Mouse (Mus musculus): ENCODE results near the gene Cyp2s1.
A peak's percentile ranks its signal among the peaks of the same experiment; 100 is the strongest.

The Cyp2s1 gene

GRCm38 (mm10) chr7:25816241-25816919, at the start of gene Cyp2s1:
Gene Cyp2s1 (minus strand): TSS chr7:25816913.
- H3K27me3 ChIP-seq (ENCODE audit: control insufficient read depth, insufficient read depth, low read length, poor library complexity, severe bottlenecking) = no peaks in the 10 kb centered on the region
- DNase-seq (ENCODE audit: low read depth, low spot score) = peak; percentile 19
- no peaks in the 10 kb centered on the region for H3K36me3 ChIP-seq (ENCODE audit: control insufficient read depth, insufficient read depth, low read length, poor library complexity, severe bottlenecking)

DNA sequence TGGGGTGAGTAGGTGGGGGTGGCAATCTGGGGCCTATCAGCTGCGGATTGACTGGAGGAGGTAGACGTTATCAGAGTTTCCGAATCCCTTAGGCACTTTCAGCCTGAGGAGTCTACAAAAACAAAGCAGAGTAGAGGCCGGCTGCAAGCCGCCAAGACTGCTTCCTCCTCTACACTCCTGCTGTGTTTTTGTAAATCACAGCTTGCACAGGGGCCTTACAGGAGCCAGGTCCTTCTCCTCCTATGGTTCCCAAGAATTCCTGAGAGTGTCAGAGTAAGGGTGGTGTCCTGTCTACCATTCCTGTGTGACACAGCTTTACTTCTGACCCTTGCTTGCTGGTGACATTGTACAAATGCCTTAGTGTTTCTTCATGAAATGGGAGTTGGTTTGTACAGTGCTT, 48.1 kb upstream of the Cyp2s1 start:
- Histone ChIP-seq H3K27me3 (ENCODE audit: control insufficient read depth, insufficient read depth, low read length, poor library complexity, severe bottlenecking) (no peaks in the 10 kb centered on the region), H3K36me3 (ENCODE audit: control insufficient read depth, insufficient read depth, low read length, poor library complexity, severe bottlenecking) (no peaks in the 10 kb centered on the region)
- no peak for DNase-seq (ENCODE audit: low read depth, low spot score)

DNA sequence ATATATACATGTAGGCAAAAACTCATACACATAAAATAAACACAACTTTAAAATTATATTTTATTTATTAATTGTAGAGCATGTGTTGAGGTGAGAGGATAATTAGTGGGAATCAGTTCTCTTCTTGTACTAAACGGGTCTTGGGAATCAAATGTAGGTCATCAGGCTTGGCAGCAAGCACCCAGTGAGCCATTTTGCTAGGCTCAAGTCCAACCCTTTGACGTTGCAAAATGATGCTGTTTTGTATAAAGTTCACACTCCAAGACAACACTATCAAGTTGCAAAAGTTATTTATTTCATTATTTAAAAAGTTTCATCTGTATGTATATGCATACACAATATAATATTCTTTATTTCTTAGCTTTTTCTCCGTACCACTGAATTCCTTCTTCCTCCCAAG, 47.0 kb upstream of the Cyp2s1 start:
- DNase-seq (ENCODE audit: low read depth, low spot score) = no peak
- no peaks in the 10 kb centered on the region for H3K27me3 ChIP-seq (ENCODE audit: control insufficient read depth, insufficient read depth, low read length, poor library complexity, severe bottlenecking)
- no peaks in the 10 kb centered on the region for H3K36me3 ChIP-seq (ENCODE audit: control insufficient read depth, insufficient read depth, low read length, poor library complexity, severe bottlenecking)

GRCm38 (mm10) chr7:25862365-25862764, 45.7 kb upstream of the Cyp2s1 start:
- no peak for DNase-seq (ENCODE audit: low read depth, low spot score)
- no peaks in the 10 kb centered on the region for H3K36me3 ChIP-seq (ENCODE audit: control insufficient read depth, insufficient read depth, low read length, poor library complexity, severe bottlenecking)
- no peaks in the 10 kb centered on the region for H3K27me3 ChIP-seq (ENCODE audit: control insufficient read depth, insufficient read depth, low read length, poor library complexity, severe bottlenecking)

GRCm38 (mm10) chr7:25859962-25860870, 43.5 kb upstream of the Cyp2s1 start:
- no peaks in the 10 kb centered on the region for H3K27me3 ChIP-seq (ENCODE audit: control insufficient read depth, insufficient read depth, low read length, poor library complexity, severe bottlenecking)
- H3K36me3 ChIP-seq (ENCODE audit: control insufficient read depth, insufficient read depth, low read length, poor library complexity, severe bottlenecking) = no peaks in the 10 kb centered on the region
- DNase-seq (ENCODE audit: low read depth, low spot score) = peak; percentile 14

GRCm38 (mm10) chr7:25855082-25855481, 38.4 kb upstream of the Cyp2s1 start:
- DNase-seq (ENCODE audit: low read depth, low spot score) = peak; percentile 69
- no peaks in the 10 kb centered on the region for H3K27me3 ChIP-seq (ENCODE audit: control insufficient read depth, insufficient read depth, low read length, poor library complexity, severe bottlenecking)
- no peaks in the 10 kb centered on the region for H3K36me3 ChIP-seq (ENCODE audit: control insufficient read depth, insufficient read depth, low read length, poor library complexity, severe bottlenecking)

GRCm38 (mm10) chr7:25848444-25848812, 31.7 kb upstream of the Cyp2s1 start:
- H3K27me3 ChIP-seq (ENCODE audit: control insufficient read depth, insufficient read depth, low read length, poor library complexity, severe bottlenecking) = no peaks in the 10 kb centered on the region
- no peak for DNase-seq (ENCODE audit: low read depth, low spot score)
- H3K36me3 ChIP-seq (ENCODE audit: control insufficient read depth, insufficient read depth, low read length, poor library complexity, severe bottlenecking) = no peaks in the 10 kb centered on the region

GRCm38 (mm10) chr7:25847722-25848443, 31.2 kb upstream of the Cyp2s1 start:
- H3K36me3 ChIP-seq (ENCODE audit: control insufficient read depth, insufficient read depth, low read length, poor library complexity, severe bottlenecking) = no peaks in the 10 kb centered on the region
- H3K27me3 ChIP-seq (ENCODE audit: control insufficient read depth, insufficient read depth, low read length, poor library complexity, severe bottlenecking) = no peaks in the 10 kb centered on the region
- peak; percentile 86 for DNase-seq (ENCODE audit: low read depth, low spot score)

DNA sequence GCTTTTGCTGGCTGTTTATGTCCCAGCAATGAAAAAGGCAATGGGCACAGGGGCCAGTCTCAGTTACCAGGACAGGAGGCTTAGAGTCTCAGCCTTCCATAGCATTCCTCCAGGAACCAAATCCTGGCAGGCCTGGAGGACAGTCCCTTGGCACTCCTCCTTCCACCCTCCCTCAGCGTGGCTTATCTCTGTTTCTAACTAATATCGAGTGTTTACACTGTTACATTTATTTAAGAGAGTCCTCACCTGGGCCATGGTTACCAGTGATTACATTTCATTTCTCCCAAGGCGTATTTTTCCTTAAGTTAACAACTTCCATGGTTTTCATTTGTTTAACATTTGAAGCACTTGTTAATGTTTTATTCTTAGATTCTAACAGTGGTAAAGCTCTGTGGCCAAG, 28.2 kb upstream of the Cyp2s1 start:
- Histone ChIP-seq H3K36me3 (ENCODE audit: control insufficient read depth, insufficient read depth, low read length, poor library complexity, severe bottlenecking) (no peaks in the 10 kb centered on the region), H3K27me3 (ENCODE audit: control insufficient read depth, insufficient read depth, low read length, poor library complexity, severe bottlenecking) (no peaks in the 10 kb centered on the region)
- no peak for DNase-seq (ENCODE audit: low read depth, low spot score)

GRCm38 (mm10) chr7:25844423-25844822, 27.7 kb upstream of the Cyp2s1 start:
- no peaks in the 10 kb centered on the region for H3K36me3 ChIP-seq (ENCODE audit: control insufficient read depth, insufficient read depth, low read length, poor library complexity, severe bottlenecking)
- no peaks in the 10 kb centered on the region for H3K27me3 ChIP-seq (ENCODE audit: control insufficient read depth, insufficient read depth, low read length, poor library complexity, severe bottlenecking)
- DNase-seq (ENCODE audit: low read depth, low spot score) = no peak

DNA sequence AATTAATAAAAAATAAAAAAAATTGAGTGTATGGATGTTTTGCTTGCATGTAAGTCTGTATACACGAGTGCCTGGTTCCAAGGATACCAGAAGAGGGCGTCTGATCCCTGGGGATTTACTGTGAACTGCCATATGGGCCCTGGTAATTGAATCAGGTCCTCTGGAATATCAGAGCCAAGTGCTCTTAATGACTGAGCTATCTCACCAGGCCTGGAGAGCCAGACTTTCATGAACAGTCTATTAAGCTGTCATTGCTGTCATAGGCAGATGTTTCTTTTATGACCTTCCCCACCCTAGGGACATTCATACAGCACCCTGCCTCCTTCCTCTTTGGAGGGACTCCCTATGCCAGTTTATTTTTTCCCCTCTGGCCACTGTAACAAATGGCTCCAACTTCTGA, 26.8 kb upstream of the Cyp2s1 start:
- DNase-seq (ENCODE audit: low read depth, low spot score) = no peak
- Histone ChIP-seq H3K27me3 (ENCODE audit: control insufficient read depth, insufficient read depth, low read length, poor library complexity, severe bottlenecking) (no peaks in the 10 kb centered on the region), H3K36me3 (ENCODE audit: control insufficient read depth, insufficient read depth, low read length, poor library complexity, severe bottlenecking) (no peaks in the 10 kb centered on the region)

DNA sequence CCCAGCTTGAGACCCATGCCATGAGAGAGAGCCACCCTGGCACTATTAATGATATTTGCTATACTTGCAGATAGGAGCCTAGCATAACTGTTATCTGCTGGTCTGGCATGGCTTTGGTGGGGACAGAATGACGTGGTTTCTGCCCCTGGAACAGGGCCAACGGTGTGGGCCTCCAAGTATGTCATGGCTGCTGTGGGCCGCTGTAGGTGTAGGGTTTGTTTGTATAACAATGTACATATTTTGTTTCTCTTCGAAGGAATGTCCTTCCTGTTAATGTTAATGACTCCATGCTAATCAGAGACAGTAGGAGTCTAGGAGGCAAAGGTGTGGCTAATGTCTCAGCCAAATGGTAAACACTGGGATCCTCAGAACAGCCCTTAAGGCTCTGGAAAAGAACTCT, 24.2 kb upstream of the Cyp2s1 start:
- Histone ChIP-seq H3K27me3 (ENCODE audit: control insufficient read depth, insufficient read depth, low read length, poor library complexity, severe bottlenecking) (no peaks in the 10 kb centered on the region), H3K36me3 (ENCODE audit: control insufficient read depth, insufficient read depth, low read length, poor library complexity, severe bottlenecking) (no peaks in the 10 kb centered on the region)
- DNase-seq (ENCODE audit: low read depth, low spot score) = no peak

DNA sequence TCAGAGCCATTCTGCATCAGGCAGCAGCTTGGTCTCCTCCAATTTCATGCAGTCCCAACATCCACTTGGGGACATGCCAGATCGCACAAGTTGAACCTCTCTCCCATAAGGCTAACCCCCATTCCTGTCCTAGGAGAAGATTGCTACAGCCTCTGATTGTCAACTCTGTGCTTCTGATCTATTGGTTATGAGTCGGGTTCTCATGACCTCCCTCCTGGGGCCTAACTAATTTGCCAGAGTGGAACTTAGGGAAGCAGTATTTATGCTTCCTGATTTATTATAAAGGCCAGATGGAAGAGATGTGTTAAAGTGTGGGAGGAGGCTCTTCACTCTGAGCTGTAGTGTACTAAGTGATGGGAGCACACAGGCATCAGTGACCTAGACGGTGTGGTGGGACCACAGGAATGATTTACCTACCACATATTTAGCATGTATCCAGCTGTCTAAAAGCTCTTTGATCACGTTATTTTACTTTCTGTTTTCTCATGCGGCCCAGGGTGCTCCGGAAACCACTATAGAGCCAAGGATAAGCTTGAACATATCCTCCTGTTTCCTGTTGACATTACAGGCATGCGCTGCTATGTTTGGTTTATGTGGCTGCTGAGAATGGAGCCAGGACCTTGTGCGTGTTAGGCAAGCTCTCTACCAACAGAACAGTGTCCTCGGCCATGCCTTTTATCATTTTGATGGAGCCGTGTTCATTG, 18.6 kb upstream of the Cyp2s1 start:
- no peak for DNase-seq (ENCODE audit: low read depth, low spot score)
- H3K36me3 ChIP-seq (ENCODE audit: control insufficient read depth, insufficient read depth, low read length, poor library complexity, severe bottlenecking) = no peaks in the 10 kb centered on the region
- H3K27me3 ChIP-seq (ENCODE audit: control insufficient read depth, insufficient read depth, low read length, poor library complexity, severe bottlenecking) = no peaks in the 10 kb centered on the region
